Mouse (Mus musculus): ENCODE measurements around the gene Fam135a. TPM values are rescaled to one million over a fixed set of nuclear protein-coding genes. Genes with fewer than 3 reads are reported as not detected.
"Not testable (repeated sequence)": the region's sequence is repeated elsewhere in the genome, so short reads cannot be mapped to it uniquely, and the experiment has no call there.

Gene Fam135a
- total RNA-seq, 2 experiments from 2014 or later = 28.0 to 31.4 TPM

GRCm38 (mm10) chr1:24073386-24074248 lies 26.5 kb downstream of the Fam135a start:
- no peak for DNase-seq (ENCODE audit: low spot score in 2 of 2)

GRCm38 (mm10) chr1:24068830-24069229 lies 31.3 kb downstream of the Fam135a start:
- no peak for DNase-seq (ENCODE audit: low spot score in 2 of 2)

- DNase-seq (ENCODE audit: low spot score in 2 of 2) = no peak
Observed at GRCm38 (mm10) chr1:24066706-24067105, 33.4 kb downstream of the Fam135a start.

- DNase-seq (ENCODE audit: low spot score in 2 of 2) = no peak
Observed at GRCm38 (mm10) chr1:24055706-24056105, 44.4 kb downstream of the Fam135a start.

- DNase-seq (ENCODE audit: low spot score in 2 of 2) = no peak
Observed at GRCm38 (mm10) chr1:24046730-24047510, 53.2 kb downstream of the Fam135a start.

- no peak for DNase-seq (ENCODE audit: low spot score in 2 of 2)
Observed at GRCm38 (mm10) chr1:24045627-24046026, 54.5 kb downstream of the Fam135a start.

GRCm38 (mm10) chr1:24043007-24043406 lies 57.1 kb downstream of the Fam135a start:
- DNase-seq (ENCODE audit: low spot score in 2 of 2) = no peak

- peak in 1 of 2 experiments; percentile 37 for DNase-seq (ENCODE audit: low spot score in 2 of 2)
Observed at GRCm38 (mm10) chr1:24033759-24034423, 66.2 kb downstream of the Fam135a start.

- no peak for DNase-seq (ENCODE audit: low spot score in 2 of 2)
Observed at GRCm38 (mm10) chr1:24010821-24011220, 89.3 kb downstream of the Fam135a start.

GRCm38 (mm10) chr1:24010016-24010415 lies 90.1 kb downstream of the Fam135a start:
- DNase-seq (ENCODE audit: low spot score in 2 of 2) = no peak

- no peak for DNase-seq (ENCODE audit: low spot score in 2 of 2)
Observed at GRCm38 (mm10) chr1:24007621-24008020, 92.5 kb downstream of the Fam135a start.

GRCm38 (mm10) chr1:24005070-24005804 lies 94.9 kb downstream of the Fam135a start, which contains the start of gene Sdhaf4:
TSS of gene Sdhaf4 (minus strand) at chr1:24005656.
- peak; percentile 93 to 94 for DNase-seq (ENCODE audit: low spot score in 2 of 2)

- DNase-seq (ENCODE audit: low spot score in 2 of 2) = no peak
Observed at GRCm38 (mm10) chr1:23999318-23999717, 100.8 kb downstream of the Fam135a start.

GRCm38 (mm10) chr1:23998866-23999265 lies 101.3 kb downstream of the Fam135a start:
- DNase-seq (ENCODE audit: low spot score in 2 of 2) = no peak

- no peak for DNase-seq (ENCODE audit: low spot score in 2 of 2)
Observed at GRCm38 (mm10) chr1:23998120-23998810, 101.9 kb downstream of the Fam135a start.

GRCm38 (mm10) chr1:23997493-23997892 lies 102.6 kb downstream of the Fam135a start:
- no peak for DNase-seq (ENCODE audit: low spot score in 2 of 2)

GRCm38 (mm10) chr1:23995420-23995819 lies 104.7 kb downstream of the Fam135a start:
- DNase-seq (ENCODE audit: low spot score in 2 of 2) = no peak

- no peak for DNase-seq (ENCODE audit: low spot score in 2 of 2)
Observed at GRCm38 (mm10) chr1:23983118-23983517, 117.0 kb downstream of the Fam135a start.

GRCm38 (mm10) chr1:23978281-23978680 lies 121.9 kb downstream of the Fam135a start:
- DNase-seq (ENCODE audit: low spot score in 2 of 2) = peak in 1 of 2 experiments; percentile 16

- DNase-seq (ENCODE audit: low spot score in 2 of 2) = not testable (repeated sequence)
Observed at GRCm38 (mm10) chr1:23971159-23971558, 129.0 kb downstream of the Fam135a start.
